Mouse (Mus musculus) G1E (cell line): ENCODE measurements around the gene Paxbp1. TPM values are rescaled to one million over a fixed set of nuclear protein-coding genes. Genes with fewer than 3 reads are reported as not detected.

Experiments
- ATAC-seq: 2 replicates; pipeline ENCODE4 v1.8.0; 2016; ENCODE audit warnings: mild to moderate bottlenecking; ENCODE audit not compliant: insufficient number of reproducible peaks, poor library complexity, low FRiP score, severe bottlenecking; ENCODE audit errors: extremely low read depth
- DNase-seq: peaks from one replicate; pipeline ENCODE4 v3.0.0; 2012; ENCODE audit warnings: low spot score
- H3K27me3 ChIP-seq: 2 replicates; pipeline ENCODE4 v1.6.1; 2012; ENCODE audit warnings: mild to moderate bottlenecking, low read length, inconsistent platforms; ENCODE audit not compliant: insufficient read depth
- H3K36me3 ChIP-seq: replicated peaks from 2 replicates; pipeline ENCODE3; 2012; ENCODE audit warnings: mild to moderate bottlenecking, inconsistent platforms
- H3K4me1 ChIP-seq: 2 replicates; pipeline ENCODE4 v1.6.1; 2012; ENCODE audit warnings: low read depth, low read length, inconsistent platforms, mixed read lengths; ENCODE audit not compliant: insufficient read depth
- H3K4me3 ChIP-seq: 2 replicates; pipeline ENCODE4 v1.5.1; 2012; ENCODE audit warnings: low read depth, mild to moderate bottlenecking, inconsistent platforms, low read length, moderate library complexity, mixed read lengths
- H3K9me3 ChIP-seq: replicated peaks from 2 replicates; pipeline ENCODE4 v1.6.1; 2012; ENCODE audit warnings: inconsistent platforms
- CTCF ChIP-seq: IDR thresholded peaks from 2 replicates; pipeline ENCODE4 v1.5.1; 2012; ENCODE audit warnings: low read depth, low read length, inconsistent platforms, mixed read lengths
- GATA1 ChIP-seq: IDR thresholded peaks from 2 replicates; pipeline ENCODE4 v1.6.1; 2012; ENCODE audit warnings: borderline replicate concordance, low read length, inconsistent platforms, mixed read lengths
- GATA2 ChIP-seq: IDR thresholded peaks from 2 replicates; pipeline ENCODE4 v1.6.1; 2012; ENCODE audit warnings: low read depth, low read length, inconsistent platforms, borderline replicate concordance
- POLR2AphosphoS5 ChIP-seq: IDR thresholded peaks from 2 replicates; pipeline ENCODE4 v1.6.1; 2012; ENCODE audit warnings: low read depth, low read length, inconsistent platforms; ENCODE audit not compliant: insufficient replicate concordance
- TAL1 ChIP-seq: conservative IDR thresholded peaks from 2 replicates; pipeline ENCODE4 v1.6.1; 2012; ENCODE audit warnings: low read depth, low read length, inconsistent platforms, mixed read lengths
- polyA plus RNA-seq: library from polyadenylated mRNA; stranded (reverse); fragments of >175 nt; gene quantifications from 2 replicates; pipeline ENCODE4 v1.2.3, GENCODE M21; 2012
- total RNA-seq, 2 experiments: library from RNA; stranded (forward) in 1 of 2; stranded (reverse) in 1 of 2; fragments of 200-1000 nt in 1 of 2; fragments of >200 nt in 1 of 2; fragmentation: Nextera tagmentation in 1 of 2; gene quantifications; 2 replicates each; pipeline ENCODE4 v1.2.3; 2014 to 2017

Gene Paxbp1
- total and polyA plus RNA-seq, 3 experiments: 45.9 to 222 (median 116) TPM

DNA sequence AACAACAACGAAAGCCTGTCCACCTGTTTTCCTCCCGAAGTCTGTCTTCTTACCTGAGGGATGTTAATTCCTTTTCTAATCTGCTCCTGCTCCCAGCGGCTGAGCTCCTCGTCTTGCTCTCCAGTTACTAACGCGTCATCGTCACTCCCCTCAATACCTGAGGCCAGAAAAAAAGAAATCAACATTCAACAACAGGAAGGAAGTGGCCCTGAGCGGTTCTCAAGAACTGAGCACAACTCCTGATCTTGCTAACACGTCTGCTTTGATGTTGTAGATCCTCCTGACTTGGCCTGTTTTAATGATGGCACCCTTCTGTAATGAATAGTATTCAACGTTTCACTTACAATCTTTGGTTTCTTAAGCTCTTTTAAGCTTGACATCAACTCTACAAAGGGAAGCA is 8.5 kb downstream of the Paxbp1 start:
- TF ChIP-seq POLR2AphosphoS5 (no peak), GATA1 (no peak), TAL1 (no peak), CTCF (no peak)
- peaks cover 18% of the 10 kb centered on the region for H3K4me1 ChIP-seq
- H3K9me3 ChIP-seq: no peaks in the 10 kb centered on the region
- H3K27me3 ChIP-seq: no peaks in the 10 kb centered on the region
- DNase-seq (no peak), ATAC-seq (no peak)
- no peak overlapping the region for H3K4me3 ChIP-seq
- peaks cover 93% of the 10 kb centered on the region for H3K36me3 ChIP-seq

GRCm38 (mm10) chr16:91030751-91031150 is 13.6 kb downstream of the Paxbp1 start:
- Histone ChIP-seq H3K36me3 (peaks cover 92% of the 10 kb centered on the region), H3K4me3 (no peak overlapping the region), H3K4me1 (peaks cover 7% of the 10 kb centered on the region), H3K27me3 (no peaks in the 10 kb centered on the region), H3K9me3 (no peaks in the 10 kb centered on the region)
- ATAC-seq (no peak), DNase-seq (no peak)
- TF ChIP-seq TAL1 (no peak), POLR2AphosphoS5 (no peak), CTCF (no peak)

DNA sequence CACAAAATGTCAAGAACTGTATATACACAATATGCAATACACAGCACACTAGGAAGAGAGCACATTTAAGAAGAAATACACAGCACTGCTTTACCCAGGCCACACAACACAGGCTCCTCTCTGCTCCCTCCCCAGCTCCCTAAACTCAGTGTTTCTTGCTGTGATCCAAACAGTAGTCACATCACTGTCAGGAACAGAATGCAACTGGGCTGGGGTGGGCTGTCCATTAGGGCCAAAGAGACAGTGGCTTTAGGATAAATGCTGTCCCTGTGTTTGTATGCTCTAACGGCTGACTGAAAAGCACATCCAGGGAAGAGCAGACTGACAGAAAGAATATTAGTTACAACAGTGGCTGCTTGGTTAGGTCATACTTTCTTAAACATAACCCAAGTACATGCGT is 14.4 kb downstream of the Paxbp1 start:
- DNase-seq (no peak), ATAC-seq (no peak)
- peaks cover 93% of the 10 kb centered on the region for H3K36me3 ChIP-seq
- H3K27me3 ChIP-seq: no peaks in the 10 kb centered on the region
- no peak overlapping the region for H3K4me3 ChIP-seq
- peaks cover 7% of the 10 kb centered on the region for H3K4me1 ChIP-seq
- H3K9me3 ChIP-seq: no peaks in the 10 kb centered on the region
- TF ChIP-seq POLR2AphosphoS5: no peak
- TF ChIP-seq GATA1: no peak
- TF ChIP-seq TAL1: no peak
- TF ChIP-seq GATA2: no peak
- TF ChIP-seq CTCF: no peak

DNA sequence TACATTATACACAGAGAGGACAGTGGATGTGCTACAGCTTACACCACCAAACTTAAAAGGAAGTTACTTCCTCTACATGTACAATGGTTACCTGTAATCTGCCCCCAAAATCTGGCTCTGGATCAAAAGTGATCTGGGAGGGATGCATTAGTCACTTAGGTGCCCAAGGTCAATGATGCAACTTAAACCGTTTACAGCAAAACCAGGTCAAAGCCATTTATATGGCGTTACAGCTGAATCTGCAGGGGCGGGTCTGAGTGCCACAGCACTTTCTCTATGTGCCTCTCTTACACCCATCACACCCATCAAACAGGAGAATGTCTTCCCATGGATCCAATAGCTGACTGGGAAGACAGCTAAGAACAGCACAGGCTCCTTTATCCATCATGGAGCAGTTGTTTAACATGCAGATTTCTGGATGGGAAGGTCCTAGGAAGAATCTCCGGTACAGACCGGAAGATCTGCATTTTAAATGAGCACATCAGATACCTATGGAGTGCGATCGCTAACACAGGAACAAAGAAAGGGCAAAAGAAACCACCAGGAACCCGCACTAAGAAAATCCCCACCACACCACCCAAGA is 15.1 kb downstream of the Paxbp1 start:
- H3K4me3 ChIP-seq: no peak overlapping the region

GRCm38 (mm10) chr16:91026290-91026689 is 18.1 kb downstream of the Paxbp1 start:
- peaks cover 92% of the 10 kb centered on the region for H3K36me3 ChIP-seq
- peaks cover 2% of the 10 kb centered on the region for H3K4me1 ChIP-seq
- ATAC-seq (no peak), DNase-seq (no peak)
- H3K9me3 ChIP-seq: peaks cover 3% of the 10 kb centered on the region; the same call in 1 of the 2 replicates
- no peaks in the 10 kb centered on the region for H3K27me3 ChIP-seq
- no peak overlapping the region for H3K4me3 ChIP-seq
- TF ChIP-seq POLR2AphosphoS5: no peak
- no peak for TF ChIP-seq GATA2
- no peak for TF ChIP-seq CTCF
- no peak for TF ChIP-seq TAL1
- no peak for TF ChIP-seq GATA1

More for the DNA sequence above, 15.1 kb downstream of the Paxbp1 start:
- no peak for DNase-seq
- no peak for TF ChIP-seq POLR2AphosphoS5
- no peak for TF ChIP-seq GATA2
- TF ChIP-seq CTCF: no peak
- no peak for TF ChIP-seq GATA1
- no peak for TF ChIP-seq TAL1
- no peak for ATAC-seq
- Histone ChIP-seq H3K27me3 (no peaks in the 10 kb centered on the region), H3K4me1 (peaks cover 7% of the 10 kb centered on the region), H3K36me3 (peaks cover 94% of the 10 kb centered on the region), H3K9me3 (no peaks in the 10 kb centered on the region)

DNA sequence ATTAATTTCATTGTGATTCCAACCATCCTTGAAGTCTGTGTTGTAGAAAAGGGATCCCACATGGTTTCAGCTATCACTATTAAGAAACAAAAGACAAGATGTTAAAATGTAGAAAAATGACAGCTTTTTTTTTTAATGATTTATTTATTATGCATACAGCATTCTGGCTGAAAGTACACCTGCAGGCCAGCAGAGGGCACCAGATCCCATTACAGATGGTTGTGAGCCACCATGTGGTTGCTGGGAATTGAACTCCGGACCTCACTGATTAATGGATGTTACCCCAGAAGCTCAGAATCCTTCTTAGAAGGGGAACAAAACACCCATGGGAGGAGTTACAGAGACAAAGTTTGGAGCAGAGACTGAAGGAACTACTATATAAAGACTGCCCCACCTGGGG is 21.0 kb downstream of the Paxbp1 start:
- peaks cover 96% of the 10 kb centered on the region for H3K36me3 ChIP-seq
- no peak for DNase-seq

More for the DNA sequence above, 21.0 kb downstream of the Paxbp1 start:
- Histone ChIP-seq H3K4me1 (peaks cover 3% of the 10 kb centered on the region; the same call in 1 of the 2 replicates), H3K4me3 (no peak overlapping the region), H3K27me3 (no peaks in the 10 kb centered on the region), H3K9me3 (peaks cover 3% of the 10 kb centered on the region; the same call in 1 of the 2 replicates)
- no peak for ATAC-seq
- TF ChIP-seq TAL1 (no peak), CTCF (no peak), GATA2 (no peak), GATA1 (no peak), POLR2AphosphoS5 (no peak)
